Mouse (Mus musculus) lung, postnatal 0 days (tissue): ENCODE measurements around the gene Ckap5. TPM values are rescaled to one million over a fixed set of nuclear protein-coding genes. Genes with fewer than 3 reads are reported as not detected.

Source experiments
- ATAC-seq: fragments of 200-750 bp; cut with Nextera tagmentation; 2 replicates; pipeline ENCODE4 v1.8.0; 2017; ENCODE audit warnings: moderate library complexity
- DNase-seq: peaks from one replicate; pipeline ENCODE4 v3.0.0-alpha.2; 2016; ENCODE audit warnings: low spot score
- H3K27ac ChIP-seq: fragments of 300-500 bp; sonication (generic); 2 replicates; pipeline ENCODE4 v1.5.1; 2014; ENCODE audit warnings: antibody characterized with exemption, mild to moderate bottlenecking, low read length, mixed read lengths
- H3K27me3 ChIP-seq: fragments of 300-500 bp; sonication (generic); replicated peaks from 2 replicates; pipeline ENCODE4 v1.6.1; 2014; ENCODE audit warnings: low read length, mixed read lengths; ENCODE audit not compliant: insufficient read depth
- H3K36me3 ChIP-seq: fragments of 300-500 bp; sonication (generic); 2 replicates; pipeline ENCODE4 v1.6.1; 2014; ENCODE audit warnings: low read length, mixed read lengths; ENCODE audit not compliant: insufficient read depth
- H3K4me1 ChIP-seq: fragments of 300-500 bp; sonication (generic); 2 replicates; pipeline ENCODE4 v1.6.1; 2014; ENCODE audit warnings: antibody characterized with exemption, low read depth, low read length, mixed read lengths; ENCODE audit not compliant: insufficient read depth
- H3K4me2 ChIP-seq: fragments of 300-500 bp; sonication (generic); replicated peaks from 2 replicates; pipeline ENCODE4 v1.6.1; 2014; ENCODE audit warnings: low read depth, mild to moderate bottlenecking, low read length, moderate library complexity, mixed read lengths
- H3K4me3 ChIP-seq: fragments of 300-500 bp; sonication (generic); 2 replicates; pipeline ENCODE4 v1.5.1; 2014; ENCODE audit warnings: low read depth, low read length
- H3K9ac ChIP-seq: fragments of 300-500 bp; sonication (generic); replicated peaks from 2 replicates; pipeline ENCODE4 v1.6.1; 2014; ENCODE audit warnings: low read depth, mild to moderate bottlenecking
- H3K9me3 ChIP-seq: fragments of 300-500 bp; sonication (generic); 2 replicates; pipeline ENCODE4 v1.6.1; 2016; ENCODE audit warnings: low read length, mixed read lengths
- CTCF ChIP-seq: IDR thresholded peaks from 2 replicates; pipeline ENCODE4 v1.5.1; 2016; ENCODE audit warnings: antibody characterized with exemption, mild to moderate bottlenecking
- EP300 ChIP-seq: IDR thresholded peaks from 2 replicates; pipeline ENCODE4 v1.6.1; 2016; ENCODE audit warnings: antibody characterized with exemption, mild to moderate bottlenecking, control low read depth
- WGBS: fragments of 180-500 bp; shearing (Covaris S2); extraction: QIAGEN DNeasy Blood & Tissue Kit; methylation state at CpG from one replicate; pipeline ENCODE4 v1.1.7; 2014; 5-methylcytosine and 5-hydroxymethylcytosine counted together
- polyA plus RNA-seq: library from polyadenylated mRNA; unstranded; fragments of >200 nt; fragmentation: Nextera tagmentation; extraction: Ambion mirVana; gene quantifications from 2 replicates; pipeline ENCODE4 v1.2.1, GENCODE M21; 2015

The Ckap5 gene
- polyA plus RNA-seq, 1 experiment from 2014 or later: 25.9 TPM

- Histone ChIP-seq H3K9ac (no peak overlapping the region), H3K36me3 (no peaks in the 10 kb centered on the region), H3K4me2 (no peak overlapping the region), H3K4me3 (no peak overlapping the region), H3K27me3 (no peaks in the 10 kb centered on the region), H3K4me1 (no peaks in the 10 kb centered on the region), H3K27ac (no peak overlapping the region), H3K9me3 (no peaks in the 10 kb centered on the region)
- 58% methylated on average over 5 of the region's 5 CpGs for WGBS
- TF ChIP-seq CTCF (no peak), EP300 (no peak)
- peak; percentile 61 for ATAC-seq
- peak; percentile 43 for DNase-seq
These were observed 105.8 kb downstream of the Ckap5 start for GRCm38 (mm10) chr2:91632316-91632715.

GRCm38 (mm10) chr2:91633334-91633977 is 106.9 kb downstream of the Ckap5 start:
- H3K4me3 ChIP-seq: no peak overlapping the region
- TF ChIP-seq CTCF (no peak), EP300 (no peak)
- H3K9me3 ChIP-seq: no peaks in the 10 kb centered on the region
- 66% methylated on average over 12 of the region's 12 CpGs for WGBS
- H3K9ac ChIP-seq: no peak overlapping the region
- no peaks in the 10 kb centered on the region for H3K27me3 ChIP-seq
- no peak overlapping the region for H3K4me2 ChIP-seq
- no peak for DNase-seq
- H3K4me1 ChIP-seq: no peaks in the 10 kb centered on the region
- ATAC-seq: no peak
- H3K27ac ChIP-seq: no peak overlapping the region
- H3K36me3 ChIP-seq: no peaks in the 10 kb centered on the region

GRCm38 (mm10) chr2:91634841-91635240 is 108.3 kb downstream of the Ckap5 start:
- Histone ChIP-seq H3K9me3 (no peaks in the 10 kb centered on the region), H3K9ac (no peak overlapping the region), H3K4me1 (no peaks in the 10 kb centered on the region), H3K27ac (no peak overlapping the region), H3K36me3 (no peaks in the 10 kb centered on the region), H3K27me3 (no peaks in the 10 kb centered on the region), H3K4me3 (no peak overlapping the region), H3K4me2 (no peak overlapping the region)
- ATAC-seq (no peak), DNase-seq (no peak)
- TF ChIP-seq CTCF (no peak), EP300 (no peak)
- 72% methylated on average over 9 of the region's 9 CpGs for WGBS

GRCm38 (mm10) chr2:91635486-91635885 is 108.9 kb downstream of the Ckap5 start:
- H3K4me1 ChIP-seq: no peaks in the 10 kb centered on the region
- WGBS: 76% methylated on average over 11 of the region's 11 CpGs
- H3K27me3 ChIP-seq: no peaks in the 10 kb centered on the region
- no peak overlapping the region for H3K4me2 ChIP-seq
- no peak overlapping the region for H3K27ac ChIP-seq
- H3K4me3 ChIP-seq: no peak overlapping the region
- H3K36me3 ChIP-seq: no peaks in the 10 kb centered on the region
- ATAC-seq (no peak), DNase-seq (no peak)
- TF ChIP-seq EP300 (no peak), CTCF (no peak)
- H3K9ac ChIP-seq: no peak overlapping the region
- no peaks in the 10 kb centered on the region for H3K9me3 ChIP-seq

- Histone ChIP-seq H3K4me2 (no peak within 1 kb of the TSS), H3K9ac (no peak within 1 kb of the TSS), H3K36me3 (no peaks in the 10 kb centered on the region), H3K27ac (no peak within 1 kb of the TSS), H3K4me3 (no peak within 1 kb of the TSS), H3K9me3 (no peaks in the 10 kb centered on the region), H3K4me1 (no peaks in the 10 kb centered on the region), H3K27me3 (no peaks in the 10 kb centered on the region)
- ATAC-seq (no peak), DNase-seq (no peak)
- WGBS: 75% methylated on average over 8 of the region's 8 CpGs
- TF ChIP-seq CTCF (no peak), EP300 (no peak)
These were observed 109.7 kb downstream of the Ckap5 start, which contains the start of gene F2 for GRCm38 (mm10) chr2:91636229-91636628. F2 (minus strand) TSS chr2:91636414.

GRCm38 (mm10) chr2:91636727-91637338 is 110.3 kb downstream of the Ckap5 start:
- peak; percentile 35; the same call in 1 of the 2 replicates for ATAC-seq
- no peak overlapping the region for H3K9ac ChIP-seq
- H3K27ac ChIP-seq: no peak overlapping the region
- TF ChIP-seq CTCF (no peak), EP300 (no peak)
- DNase-seq: no peak
- no peak overlapping the region for H3K4me2 ChIP-seq
- H3K9me3 ChIP-seq: no peaks in the 10 kb centered on the region
- no peak overlapping the region for H3K4me3 ChIP-seq
- H3K4me1 ChIP-seq: no peaks in the 10 kb centered on the region
- H3K36me3 ChIP-seq: no peaks in the 10 kb centered on the region
- WGBS: 56% methylated on average over 5 of the region's 5 CpGs
- no peaks in the 10 kb centered on the region for H3K27me3 ChIP-seq
